Mouse (Mus musculus): Measurements from ENCODE around the gene Psma1.
A peak's percentile ranks its signal among the peaks of the same experiment; 100 is the strongest.

Gene Psma1

DNA sequence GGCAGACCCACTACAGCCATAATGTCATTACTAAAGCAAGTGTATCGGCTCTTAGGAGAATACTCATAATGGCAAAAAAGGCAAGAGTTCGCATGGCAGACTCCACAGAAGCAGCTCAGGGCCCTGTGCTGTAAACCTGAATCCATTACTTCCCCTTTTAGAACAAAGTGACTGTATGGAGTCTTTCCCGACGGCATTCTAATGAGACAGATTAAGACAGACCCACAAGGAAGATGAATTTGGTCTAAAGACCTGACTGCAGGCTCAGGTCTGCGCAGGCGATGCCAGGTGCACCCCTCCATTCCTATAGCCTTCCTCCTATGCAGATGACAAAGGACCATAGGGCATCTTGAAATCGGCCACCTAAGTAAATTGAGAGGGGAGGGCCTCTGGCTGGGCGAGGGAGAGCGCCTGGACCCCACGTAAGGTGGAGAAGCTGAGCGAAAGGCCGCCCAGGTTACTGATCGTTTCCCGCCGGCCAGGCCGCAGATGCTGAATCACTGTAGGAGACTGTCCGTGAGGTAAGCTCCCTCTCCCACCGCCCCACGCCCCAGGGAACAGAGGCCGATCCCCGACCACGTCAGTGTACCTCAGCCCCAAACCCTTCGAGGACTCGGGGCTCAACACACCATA lies 430 bp downstream of the Psma1 start:
- no peak for DNase-seq (ENCODE audit: extremely low spot score)

DNA sequence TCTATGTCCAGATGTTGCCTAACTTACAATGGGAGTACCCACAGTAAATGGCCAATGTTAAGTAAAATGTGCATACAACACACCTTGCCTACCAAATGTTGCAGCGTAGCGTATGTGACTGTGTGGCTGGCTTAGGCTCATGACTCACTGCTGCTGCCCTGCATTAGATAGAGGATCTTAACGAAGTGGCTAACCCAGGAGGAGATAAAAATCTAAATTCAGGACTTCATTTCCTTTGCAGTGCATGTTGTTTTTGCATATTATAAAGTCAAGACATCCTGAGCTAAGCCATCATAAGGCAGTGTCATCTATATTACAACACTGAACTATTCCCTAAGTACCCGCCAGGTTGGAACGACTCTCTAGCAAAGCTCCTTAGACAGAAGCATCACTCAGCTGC lies 7.5 kb downstream of the Psma1 start:
- no peak for DNase-seq (ENCODE audit: extremely low spot score)

DNA sequence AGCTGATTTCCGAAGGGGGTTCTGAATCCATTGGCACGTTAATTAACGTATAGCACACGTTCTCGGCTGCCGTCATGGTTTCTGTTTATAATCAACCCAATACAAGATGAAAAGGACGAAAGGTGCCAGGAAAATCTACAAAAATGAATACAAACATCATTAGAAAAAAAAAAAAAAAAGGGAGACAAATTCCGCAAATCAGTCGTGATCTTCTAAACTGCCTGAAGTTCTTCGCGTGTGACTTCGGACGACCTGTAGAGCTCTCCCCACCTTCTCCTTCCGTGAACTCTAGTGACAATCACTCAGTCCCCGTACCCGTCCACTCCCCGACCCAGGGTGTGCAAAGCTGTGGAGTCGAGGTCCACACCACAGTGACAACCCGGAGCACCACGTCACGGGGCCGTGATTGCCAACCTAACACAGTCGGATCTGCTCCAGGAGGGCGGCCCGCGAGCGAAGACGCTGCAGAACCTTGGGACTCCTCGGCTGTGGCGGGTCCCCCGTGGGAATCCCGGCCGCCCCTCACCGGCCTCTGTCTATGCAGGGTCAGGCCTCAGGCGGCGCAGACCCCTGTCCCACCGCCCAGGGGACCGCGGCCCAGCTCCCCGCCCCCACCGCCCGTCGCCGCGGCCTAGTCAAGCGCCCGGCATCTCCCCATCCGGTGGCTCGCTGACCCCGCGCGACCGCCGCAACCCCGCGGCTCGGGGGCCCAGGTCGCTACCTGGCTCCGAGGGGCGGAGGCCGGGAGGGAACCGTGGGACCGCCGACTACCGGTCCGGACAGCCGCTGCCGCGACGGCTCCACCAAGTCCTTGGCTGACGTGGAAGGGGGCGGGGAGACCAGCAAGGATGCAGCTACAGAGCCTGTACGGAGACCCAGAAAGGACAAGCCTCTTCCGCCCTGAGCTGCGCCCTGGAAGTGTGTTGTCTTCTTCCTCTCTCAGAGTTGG lies 21.8 kb downstream of the Psma1 start, which contains the start of gene Copb1:
Gene Copb1, minus strand, starts transcription at position 827 of the 949 bp plus-strand sequence.
- peak; percentile 90 for DNase-seq (ENCODE audit: extremely low spot score)

DNA sequence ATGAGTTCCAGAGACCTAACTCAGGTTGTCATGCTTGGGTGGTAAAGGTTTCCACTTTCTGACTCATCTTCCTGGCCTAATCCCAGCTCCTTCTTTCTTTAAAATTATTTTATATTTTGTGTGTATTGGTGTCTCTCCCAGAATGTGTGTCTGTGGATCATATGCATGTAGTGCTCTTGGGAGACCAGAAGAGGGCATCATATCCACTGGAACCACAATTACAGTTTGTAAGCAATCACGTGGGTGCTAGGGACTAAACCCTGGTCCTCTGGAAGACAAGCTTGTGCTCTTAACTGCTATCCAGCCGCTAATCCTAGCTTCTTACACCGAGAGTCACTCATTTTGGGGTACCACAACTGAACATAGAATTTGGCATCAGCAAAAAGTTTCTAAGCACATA lies 24.2 kb downstream of the Psma1 start:
- DNase-seq (ENCODE audit: extremely low spot score): no peak

DNA sequence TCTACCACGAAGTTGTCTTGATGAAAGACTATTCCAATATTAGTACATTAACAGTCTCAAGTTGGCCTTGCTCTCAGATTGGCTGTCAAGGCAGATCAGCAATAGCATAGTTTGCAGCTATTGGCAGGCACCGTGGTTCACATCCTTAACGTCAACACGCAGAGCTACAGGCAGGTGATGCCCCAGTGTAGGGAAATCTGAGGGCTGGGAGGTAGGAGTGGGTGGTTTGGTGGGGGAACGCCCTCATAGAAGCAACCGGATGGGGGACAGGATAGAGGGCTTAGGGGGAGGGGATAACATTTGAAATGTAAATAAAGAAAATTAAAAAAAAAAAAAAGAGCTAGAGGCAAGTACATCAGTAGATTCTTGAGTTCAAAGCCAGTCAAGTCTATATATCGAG lies 41.9 kb downstream of the Psma1 start:
- no peak for DNase-seq (ENCODE audit: extremely low spot score)

DNA sequence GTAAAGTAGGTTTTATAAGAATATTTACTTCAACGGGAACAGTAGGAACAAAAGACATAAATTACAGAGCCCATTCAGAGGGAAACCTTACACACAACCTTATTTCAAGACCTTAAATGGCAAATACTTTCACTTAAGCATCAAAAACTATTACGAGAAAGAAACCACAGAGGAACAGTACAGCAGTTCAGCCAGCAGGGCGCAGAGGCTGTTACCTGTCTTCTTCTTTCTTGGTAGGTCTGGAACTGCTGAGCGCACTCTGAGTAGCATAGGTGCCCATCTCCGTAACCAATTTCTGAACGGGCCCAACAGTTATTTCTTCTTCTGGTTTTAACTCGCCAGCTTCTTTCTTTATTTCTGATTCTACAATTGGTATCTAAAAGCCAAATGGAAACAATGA lies 42.9 kb downstream of the Psma1 start:
- no peak for DNase-seq (ENCODE audit: extremely low spot score)

DNA sequence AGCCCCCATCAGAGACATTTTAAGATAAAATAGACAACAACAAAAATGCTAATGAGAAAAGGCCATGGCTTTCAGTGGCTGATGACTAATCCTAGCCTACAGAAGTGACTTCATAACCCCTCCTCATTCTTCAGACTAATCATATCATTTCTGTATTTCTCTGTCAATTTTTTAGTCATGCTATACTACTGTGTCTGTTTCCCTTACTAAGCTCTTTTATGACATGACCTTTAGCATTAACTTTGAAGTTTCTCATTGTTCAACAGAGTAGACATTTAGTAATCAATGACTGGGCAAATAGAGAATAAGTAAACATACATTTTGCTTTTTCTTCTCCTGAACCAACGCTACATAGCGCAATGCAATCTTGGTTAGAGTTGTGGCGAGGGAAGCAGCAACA lies 44.1 kb downstream of the Psma1 start:
- DNase-seq (ENCODE audit: extremely low spot score): no peak

DNA sequence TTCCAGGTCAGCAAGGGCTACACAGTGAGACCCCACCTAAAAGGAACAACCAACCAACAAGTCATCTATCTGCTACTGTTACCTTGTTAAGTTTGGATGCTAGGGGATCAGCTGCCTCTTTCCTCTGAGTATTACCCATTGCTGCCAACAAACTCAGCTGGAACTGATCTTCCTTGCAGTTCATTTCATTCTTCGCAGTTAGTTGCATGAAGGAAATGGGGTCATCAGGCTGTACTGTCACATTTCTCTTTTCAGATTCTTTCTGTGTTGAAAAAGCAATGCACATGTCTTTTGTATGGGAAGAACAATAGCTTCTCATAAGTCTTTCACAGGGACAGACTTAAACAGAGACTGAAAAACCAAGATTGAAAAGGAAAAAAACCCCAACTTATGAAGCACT lies 49.4 kb downstream of the Psma1 start:
- no peak for DNase-seq (ENCODE audit: extremely low spot score)

DNA sequence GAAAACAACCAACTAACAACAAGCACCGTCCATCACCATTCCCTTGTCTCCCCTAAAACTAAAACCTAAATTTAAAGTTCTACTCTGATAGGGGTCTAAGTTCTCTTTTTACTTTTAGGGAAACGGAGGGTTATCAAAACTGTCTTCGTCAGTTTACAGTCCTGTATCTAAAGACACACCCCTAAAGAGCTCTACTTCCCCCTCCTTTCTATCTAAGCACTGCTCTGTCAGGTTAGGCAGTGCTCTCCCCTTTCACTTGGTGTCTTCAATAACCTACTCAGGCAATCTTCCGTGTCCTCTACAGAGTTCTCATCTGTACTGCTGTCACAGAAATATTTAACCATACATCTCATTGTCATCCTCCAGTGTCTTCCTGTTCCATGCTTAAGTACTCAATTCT lies 55.5 kb downstream of the Psma1 start:
- no peak for DNase-seq (ENCODE audit: extremely low spot score)

DNA sequence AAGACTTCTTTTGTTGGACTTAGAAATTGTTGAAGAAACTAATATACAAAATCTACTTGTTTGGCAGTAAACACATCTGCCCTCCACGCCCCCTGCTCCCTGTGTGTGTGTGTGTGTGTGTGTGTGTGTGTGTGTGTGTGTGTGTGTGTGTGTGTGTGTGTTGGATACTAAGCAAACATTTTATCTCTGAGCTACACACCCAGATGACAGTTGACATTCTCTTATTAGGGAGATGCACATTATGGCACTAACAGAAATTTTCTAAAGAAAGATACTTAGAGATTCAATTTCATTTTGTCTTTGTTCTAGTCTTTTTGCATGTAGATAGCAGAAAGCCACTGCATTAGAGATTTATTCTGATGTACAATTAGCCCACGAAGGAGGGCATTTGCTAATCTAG lies 59.0 kb downstream of the Psma1 start:
- DNase-seq (ENCODE audit: extremely low spot score): no peak
